Mouse (Mus musculus): ENCODE data around the gene Tubb4b.

DNA sequence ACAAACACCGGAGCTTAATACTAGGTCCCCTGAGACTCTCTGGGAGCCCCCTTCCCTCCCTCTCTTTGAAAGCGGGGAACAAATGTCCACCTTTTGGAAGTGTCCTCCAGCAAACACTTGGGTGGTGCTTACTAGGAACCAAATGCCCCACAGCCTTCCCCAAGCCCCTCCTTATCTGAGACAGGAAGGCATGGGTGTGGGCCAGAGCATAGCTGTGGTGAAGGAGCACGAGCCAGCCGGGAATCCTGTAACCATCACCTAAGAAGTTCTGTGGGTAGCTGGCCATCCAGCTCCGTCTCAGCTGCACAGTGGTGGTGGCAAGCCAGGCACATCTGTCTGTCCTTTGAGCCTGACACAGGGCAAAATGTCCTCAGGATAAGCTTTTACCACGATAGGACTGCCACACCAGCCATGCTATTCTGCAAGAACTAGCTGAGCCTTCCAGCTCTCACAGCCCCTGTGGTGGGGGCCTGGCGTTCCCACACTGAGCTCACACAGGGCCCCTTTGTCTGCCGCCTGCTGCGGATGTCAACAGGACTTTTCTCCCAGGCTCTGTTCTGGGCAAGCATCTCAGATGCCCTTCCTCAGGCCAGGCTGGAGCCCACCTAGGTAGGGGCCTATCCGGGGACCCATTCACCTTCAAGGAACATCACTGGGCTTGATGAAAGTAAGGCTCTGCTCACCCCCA, 46.1 kb downstream of the Tubb4b start:
- no peak for TF ChIP-seq POLR2A (IDR thresholded peaks at IDR 0.05; ENCODE audit: borderline replicate concordance, insufficient read depth, low read length)
- TF ChIP-seq CTCF (IDR thresholded peaks at IDR 0.05; ENCODE audit: borderline replicate concordance, insufficient read depth, low read depth, low read length), result no peak

Data from cerebellum, adult 2 months (tissue).